Comparison of ENCODE assay signal across 16 mouse cellular contexts in genomic region chr10:126452757-126453528, GRCm38 (mm10).
A peak's percentile ranks its signal among the peaks of the same experiment; 100 is the strongest.
DNase-seq lines count a peak whose midpoint lies in the region; ATAC-seq lines count a peak whose summit lies in the region.
"Had no signal": no experiment of that assay in that cellular context is flagged by ENCODE, and none has a peak within 500 bp of the region (broad histone marks: within the 10 kb centered on the region; RNA-seq: fewer than 3 reads in every experiment).

No protein-coding gene starts in this region.

- peak; percentile 5 to 13 for DNase-seq in left cerebral cortex, adult 18-20 months (ENCODE audit: low spot score in 2 of 2)
- no peak for DNase-seq in left cerebral cortex, adult 8-10 months (ENCODE audit: low spot score in 2 of 2)
- peak; percentile 33 for DNase-seq in brain, adult 2 months (ENCODE audit: low read depth, low spot score)
- peak; percentile 20 for DNase-seq in midbrain, embryonic 10.5 days (ENCODE audit: low spot score)
- no peak for DNase-seq in heart, postnatal 10 days
- no peak for DNase-seq in cerebellum, postnatal 36 days
- DNase-seq: adrenal gland, adult 8-10 months; cerebellum, adult 11-12 months; heart, postnatal 36 days; kidney, postnatal 4 days; liver had no signal

- 0 out of 2 replicates have a peak, but pooled peaks cover 2% of the 10 kb centered on the region for H3K9me3 ChIP-seq in midbrain, embryonic 10.5 days (replicated peaks)
- H3K9me3 ChIP-seq in stomach, embryonic 14.5 days (ENCODE audit: control insufficient read depth, low read depth, low read length), result no peaks in the 10 kb centered on the region
- H3K9me3 ChIP-seq: forebrain, embryonic 13.5 days; intestine, embryonic 15.5 days had no signal

- peak overlapping the region; percentile 39 for H3K27ac ChIP-seq in midbrain, embryonic 10.5 days (replicated peaks)
- H3K27ac ChIP-seq in stomach, embryonic 14.5 days (ENCODE audit: low read length), result peak overlapping the region; percentile 27; the same call in 1 of the 2 replicates
- H3K27ac ChIP-seq: forebrain, embryonic 13.5 days; intestine, embryonic 15.5 days had no signal

- peaks cover 14% of the 10 kb centered on the region for H3K4me1 ChIP-seq in midbrain, embryonic 10.5 days
- no peaks in the 10 kb centered on the region for H3K4me1 ChIP-seq in stomach, embryonic 14.5 days (ENCODE audit: control insufficient read depth, insufficient read depth, low read length)
- H3K4me1 ChIP-seq: intestine, embryonic 15.5 days had no signal

- no peaks in the 10 kb centered on the region for H3K27me3 ChIP-seq in midbrain, embryonic 10.5 days (ENCODE audit: low read depth, poor library complexity, severe bottlenecking)
- H3K27me3 ChIP-seq in stomach, embryonic 14.5 days (ENCODE audit: control insufficient read depth, insufficient read depth, low read length), result no peaks in the 10 kb centered on the region
- H3K27me3 ChIP-seq: forebrain, embryonic 13.5 days; intestine, embryonic 15.5 days had no signal

- intact Hi-C loops in heart, postnatal 10 days (cut with DNase I), result no loop called here

- no peak overlapping the region for H3K4me3 ChIP-seq in midbrain, embryonic 10.5 days
- H3K4me3 ChIP-seq in stomach, embryonic 14.5 days (ENCODE audit: low read depth, low read length), result no peak overlapping the region
- H3K4me3 ChIP-seq: forebrain, embryonic 13.5 days; intestine, embryonic 15.5 days; myocyte had no signal

- no peak overlapping the region for H3K4me2 ChIP-seq in stomach, embryonic 14.5 days (replicated peaks; ENCODE audit: low read depth, low read length)
- H3K4me2 ChIP-seq: forebrain, embryonic 13.5 days; heart, embryonic 11.5 days; intestine, embryonic 15.5 days had no signal

- WGBS in midbrain, embryonic 10.5 days, result 65% methylated on average over 15 of the region's 15 CpGs
- 52% methylated on average over 15 of the region's 15 CpGs for WGBS in stomach, embryonic 14.5 days

- ATAC-seq in stomach, embryonic 14.5 days (ENCODE audit: insufficient number of reproducible peaks, insufficient read depth, low FRiP score, low read depth), result 0 out of 2 replicates have a peak, but pooled peaks have one; percentile 56
- ATAC-seq: forebrain, embryonic 13.5 days; intestine, embryonic 15.5 days had no signal

- H3K36me3 ChIP-seq in midbrain, embryonic 10.5 days, result no peaks in the 10 kb centered on the region
- no peaks in the 10 kb centered on the region for H3K36me3 ChIP-seq in stomach, embryonic 14.5 days (ENCODE audit: control insufficient read depth, insufficient read depth, low read length)
- H3K36me3 ChIP-seq: intestine, embryonic 15.5 days had no signal

- H3K9ac ChIP-seq in stomach, embryonic 14.5 days (replicated peaks; ENCODE audit: low read depth, low read length), result no peak overlapping the region
- H3K9ac ChIP-seq: forebrain, embryonic 13.5 days; intestine, embryonic 15.5 days had no signal

Comparison
In these comparisons a context has a peak if more than half of its experiments do, and no peak if none do; other contexts are left out.
1. DNase-seq: peak in left cerebral cortex, adult 18-20 months (2 of 2), brain, adult 2 months (single experiment) and midbrain, embryonic 10.5 days (single experiment); none in left cerebral cortex, adult 8-10 months (0 of 2), heart, postnatal 10 days (0 of 2) and cerebellum, postnatal 36 days (0 of 2).